Mouse (Mus musculus) liver, adult 2 months (tissue): ENCODE results near the gene Cox17.

Source experiments
- CTCF ChIP-seq: fragments of 200-500 bp; IDR thresholded peaks from 2 replicates; pipeline ENCODE4 v1.5.1; 2011; ENCODE audit warnings: low read depth, low read length, control low read depth
- POLR2A ChIP-seq: fragments of 200-500 bp; IDR thresholded peaks from 2 replicates; pipeline ENCODE4 v1.6.1; 2011; ENCODE audit warnings: low read length, control low read depth; ENCODE audit not compliant: insufficient read depth; ENCODE audit errors: extremely low read depth

DNA sequence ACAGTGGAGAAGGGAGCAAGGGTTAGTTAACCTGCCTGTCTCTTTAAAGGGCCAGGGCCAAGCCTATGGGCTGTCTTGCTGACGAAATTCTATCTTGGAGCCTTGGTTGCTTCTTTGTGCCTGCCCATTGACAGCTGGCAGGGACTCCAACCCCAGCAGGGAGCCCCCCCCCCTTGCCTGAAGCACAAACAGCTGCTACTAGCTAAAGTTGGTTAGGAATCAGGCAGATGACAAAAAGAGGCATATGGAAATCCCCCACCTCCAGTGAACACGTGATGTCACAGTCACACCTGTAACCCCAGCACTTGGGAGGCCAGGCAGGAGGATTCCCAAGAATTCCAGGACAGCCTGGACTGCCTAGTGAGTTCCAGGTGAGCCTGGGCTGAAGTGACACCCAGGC, 13.5 kb downstream of the Cox17 start:
- TF ChIP-seq POLR2A, result no peak
- TF ChIP-seq CTCF, result no peak
